Comparison of ENCODE assay signal across 22 mouse cellular contexts in the genomic region with DNA sequence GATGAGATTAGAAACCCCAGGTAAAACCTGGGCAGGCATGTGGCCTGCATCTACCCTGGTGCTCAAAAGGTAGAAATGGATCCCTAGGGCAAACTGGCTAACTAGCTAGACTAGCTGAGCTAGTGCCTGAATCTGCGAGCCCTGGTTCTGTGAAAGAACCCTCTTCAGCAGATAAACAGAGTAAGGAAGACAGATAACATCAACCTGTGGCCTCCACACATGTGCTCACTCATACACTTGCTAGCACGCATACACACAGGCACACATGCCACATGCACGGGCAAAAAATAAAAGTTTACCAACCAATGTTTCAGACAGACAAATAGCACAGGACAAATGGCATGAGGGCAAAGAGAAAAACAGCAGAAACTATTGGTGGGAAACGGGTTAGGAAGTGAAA. TPM values are rescaled to one million over a fixed set of nuclear protein-coding genes. Genes with fewer than 3 reads are reported as not detected.
"Had no signal": no experiment of that assay in that cellular context is flagged by ENCODE, and none has a peak within 500 bp of the region (broad histone marks: within the 10 kb centered on the region; RNA-seq: fewer than 3 reads in every experiment).

No protein-coding gene starts in this region.

- H3K4me1 ChIP-seq: liver, embryonic 13.5 days had no signal

- H3K27me3 ChIP-seq: liver, embryonic 13.5 days had no signal

- H3K27ac ChIP-seq: kidney, postnatal 0 days; layer of hippocampus, adult 2 months; liver, embryonic 13.5 days had no signal

- DNase-seq: kidney, adult 2 months; kidney, postnatal 25 days; layer of hippocampus, adult 9-11 months; liver, embryonic 13.5 days; lung, adult 2 months; lung, postnatal 14 days; lung, postnatal 4 days; midbrain, embryonic 14.5 days had no signal

- H3K4me3 ChIP-seq: layer of hippocampus, adult 2 months; liver, embryonic 13.5 days had no signal

- H3K36me3 ChIP-seq: liver, embryonic 13.5 days had no signal

- ATAC-seq: intestine, postnatal 0 days had no signal

RNA-seq across cellular contexts. Expression of a gene that starts 39.9 kb away (rescaled TPM):
- total RNA-seq: layer of hippocampus, adult 2 months; liver, adult 2 months; megakaryocyte progenitor cell, adult 5-6 weeks; megakaryocyte-erythroid progenitor cell, adult 5-6 weeks had no signal
- polyA plus RNA-seq: liver, adult 2 months; liver, embryonic 13.5 days; liver, embryonic 16.5 days; neural tube, embryonic 11.5 days; small intestine, adult 2 months; spleen, adult 2 months; stomach, embryonic 16.5 days had no signal

RNA-seq across cellular contexts. Expression of a gene that starts 47.0 kb away (rescaled TPM):
- total RNA-seq: liver, adult 2 months; megakaryocyte-erythroid progenitor cell, adult 5-6 weeks had no signal
- polyA plus RNA-seq: large intestine, adult 2 months; limb, embryonic 11.5 days; liver, adult 2 months; midbrain, embryonic 11.5 days; neural tube, embryonic 11.5 days; small intestine, adult 2 months; spleen, adult 2 months had no signal
